Mouse (Mus musculus): ENCODE data around the gene Cep152. TPM values are rescaled to one million over a fixed set of nuclear protein-coding genes. Genes with fewer than 3 reads are reported as not detected.

Cep152 gene
- polyA plus RNA-seq, 1 experiment from 2014 or later, result 2.4 TPM

DNA sequence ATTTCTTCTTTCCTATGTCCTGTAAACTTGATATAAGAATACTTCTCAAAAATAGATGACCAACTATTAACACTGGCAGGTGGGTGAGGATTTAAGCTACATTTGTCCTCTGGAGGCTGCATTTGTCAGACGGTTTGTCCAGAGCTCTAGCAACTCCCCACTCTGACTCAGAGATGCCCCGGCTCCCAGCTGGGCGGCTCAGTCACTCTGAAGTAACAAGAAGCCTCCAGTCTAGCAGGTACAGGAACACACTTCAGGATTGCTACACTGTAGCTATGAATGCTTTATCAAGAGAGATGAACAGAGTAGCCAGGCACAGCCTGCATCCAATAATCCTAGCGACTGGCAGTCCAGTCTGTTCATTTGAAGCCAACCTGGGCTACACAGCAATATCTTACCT, 26.0 kb downstream of the Cep152 start:
- Histone ChIP-seq H3K27ac (no peak overlapping the region), H3K9ac (ENCODE audit: low read depth, low read length) (0 out of 2 replicates have a peak overlapping the region, but pooled peaks have one; percentile 2), H3K4me2 (ENCODE audit: low read length) (no peak overlapping the region), H3K36me3 (ENCODE audit: insufficient read depth, low read length) (peaks cover 15% of the 10 kb centered on the region; the same call in 1 of the 2 replicates), H3K27me3 (ENCODE audit: insufficient read depth, low read length) (no peaks in the 10 kb centered on the region), H3K4me3 (replicated peaks; ENCODE audit: low read depth, low read length) (no peak overlapping the region), H3K9me3 (replicated peaks; ENCODE audit: low read length) (no peaks in the 10 kb centered on the region), H3K4me1 (replicated peaks; ENCODE audit: insufficient read depth, low read length) (no peaks in the 10 kb centered on the region)
- no peak for TF ChIP-seq CTCF (IDR thresholded peaks at IDR 0.05; ENCODE audit: low read depth)
- ATAC-seq (replicated peaks; ENCODE audit: low FRiP score, low read depth), result no peak
- DNase-seq (ENCODE audit: low spot score), result no peak
- 77% methylated on average over 4 of the region's 4 CpGs for WGBS

- no peaks in the 10 kb centered on the region for H3K4me1 ChIP-seq (replicated peaks; ENCODE audit: insufficient read depth, low read length)
- no peak overlapping the region for H3K4me3 ChIP-seq (replicated peaks; ENCODE audit: low read depth, low read length)
- H3K36me3 ChIP-seq (ENCODE audit: insufficient read depth, low read length), result peaks cover 12% of the 10 kb centered on the region; the same call in 1 of the 2 replicates
- H3K9ac ChIP-seq (ENCODE audit: low read depth, low read length), result no peak overlapping the region
- no peak for DNase-seq (ENCODE audit: low spot score)
- no peak for ATAC-seq (replicated peaks; ENCODE audit: low FRiP score, low read depth)
- TF ChIP-seq CTCF (IDR thresholded peaks at IDR 0.05; ENCODE audit: low read depth), result no peak
- 71% methylated on average over 6 of the region's 6 CpGs for WGBS
- no peak overlapping the region for H3K27ac ChIP-seq
- no peaks in the 10 kb centered on the region for H3K9me3 ChIP-seq (replicated peaks; ENCODE audit: low read length)
- H3K4me2 ChIP-seq (ENCODE audit: low read length), result no peak overlapping the region
- H3K27me3 ChIP-seq (ENCODE audit: insufficient read depth, low read length), result no peaks in the 10 kb centered on the region
Observed at GRCm38 (mm10) chr2:125598251-125598650, 26.7 kb downstream of the Cep152 start.

GRCm38 (mm10) chr2:125594786-125595185, 30.1 kb downstream of the Cep152 start:
- DNase-seq (ENCODE audit: low spot score) (no peak), ATAC-seq (replicated peaks; ENCODE audit: low FRiP score, low read depth) (no peak)
- Histone ChIP-seq H3K9ac (ENCODE audit: low read depth, low read length) (no peak overlapping the region), H3K27me3 (ENCODE audit: insufficient read depth, low read length) (no peaks in the 10 kb centered on the region), H3K27ac (no peak overlapping the region), H3K4me3 (replicated peaks; ENCODE audit: low read depth, low read length) (no peak overlapping the region), H3K4me1 (replicated peaks; ENCODE audit: insufficient read depth, low read length) (no peaks in the 10 kb centered on the region), H3K36me3 (ENCODE audit: insufficient read depth, low read length) (peaks cover 7% of the 10 kb centered on the region; the same call in 1 of the 2 replicates), H3K9me3 (replicated peaks; ENCODE audit: low read length) (no peaks in the 10 kb centered on the region), H3K4me2 (ENCODE audit: low read length) (no peak overlapping the region)
- WGBS, result 92% methylated on average over 12 of the region's 12 CpGs
- TF ChIP-seq CTCF (IDR thresholded peaks at IDR 0.05; ENCODE audit: low read depth), result no peak

GRCm38 (mm10) chr2:125594072-125594471, 30.8 kb downstream of the Cep152 start:
- Histone ChIP-seq H3K27me3 (ENCODE audit: insufficient read depth, low read length) (no peaks in the 10 kb centered on the region), H3K36me3 (ENCODE audit: insufficient read depth, low read length) (peaks cover 11% of the 10 kb centered on the region; the same call in 1 of the 2 replicates), H3K9me3 (replicated peaks; ENCODE audit: low read length) (no peaks in the 10 kb centered on the region), H3K27ac (no peak overlapping the region), H3K9ac (ENCODE audit: low read depth, low read length) (no peak overlapping the region), H3K4me2 (ENCODE audit: low read length) (no peak overlapping the region), H3K4me3 (replicated peaks; ENCODE audit: low read depth, low read length) (no peak overlapping the region), H3K4me1 (replicated peaks; ENCODE audit: insufficient read depth, low read length) (no peaks in the 10 kb centered on the region)
- peak; percentile 39; the same call in 1 of the 2 replicates for TF ChIP-seq CTCF (IDR thresholded peaks at IDR 0.05; ENCODE audit: low read depth)
- ATAC-seq (replicated peaks; ENCODE audit: low FRiP score, low read depth), result 0 out of 2 replicates have a peak, but pooled peaks have one; percentile 33
- DNase-seq (ENCODE audit: low spot score), result peak; percentile 75
- WGBS, result 52% methylated on average over 6 of the region's 6 CpGs

- 68% methylated on average over 4 of the region's 4 CpGs for WGBS
Observed at GRCm38 (mm10) chr2:125591895-125592294, 33.0 kb downstream of the Cep152 start.

DNA sequence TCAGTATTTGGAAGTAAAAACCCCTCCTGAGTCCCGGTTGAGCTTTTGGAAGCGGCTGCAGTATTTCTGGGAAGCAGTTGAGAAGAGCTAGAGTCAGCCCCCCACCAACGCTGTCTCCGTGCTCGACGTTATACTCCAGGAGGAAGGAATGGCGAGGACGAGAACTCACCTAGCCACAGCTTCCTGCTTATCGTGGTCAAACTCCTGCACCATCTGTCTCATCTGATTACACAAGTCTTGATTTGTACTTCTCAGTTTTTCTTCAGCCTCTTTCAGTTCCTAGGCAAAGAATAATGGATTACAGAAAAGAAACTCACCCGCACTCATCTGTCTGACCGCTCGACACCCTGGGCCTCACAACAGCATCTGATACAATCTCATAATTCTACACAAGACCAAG, 35.6 kb downstream of the Cep152 start:
- 94% methylated on average over 12 of the region's 12 CpGs for WGBS

More at GRCm38 (mm10) chr2:125591895-125592294, 33.0 kb downstream of the Cep152 start:
- Histone ChIP-seq H3K9me3 (replicated peaks; ENCODE audit: low read length) (no peaks in the 10 kb centered on the region), H3K9ac (ENCODE audit: low read depth, low read length) (no peak overlapping the region), H3K36me3 (ENCODE audit: insufficient read depth, low read length) (peaks cover 20% of the 10 kb centered on the region), H3K27me3 (ENCODE audit: insufficient read depth, low read length) (no peaks in the 10 kb centered on the region), H3K4me3 (replicated peaks; ENCODE audit: low read depth, low read length) (no peak overlapping the region), H3K4me1 (replicated peaks; ENCODE audit: insufficient read depth, low read length) (no peaks in the 10 kb centered on the region), H3K27ac (no peak overlapping the region), H3K4me2 (ENCODE audit: low read length) (no peak overlapping the region)
- no peak for TF ChIP-seq CTCF (IDR thresholded peaks at IDR 0.05; ENCODE audit: low read depth)
- peak; percentile 13 for DNase-seq (ENCODE audit: low spot score)
- no peak for ATAC-seq (replicated peaks; ENCODE audit: low FRiP score, low read depth)

GRCm38 (mm10) chr2:125581081-125581480, 43.8 kb downstream of the Cep152 start:
- H3K27ac ChIP-seq, result no peak overlapping the region
- no peak for TF ChIP-seq CTCF (IDR thresholded peaks at IDR 0.05; ENCODE audit: low read depth)
- no peaks in the 10 kb centered on the region for H3K4me1 ChIP-seq (replicated peaks; ENCODE audit: insufficient read depth, low read length)
- ATAC-seq (replicated peaks; ENCODE audit: low FRiP score, low read depth) (no peak), DNase-seq (ENCODE audit: low spot score) (no peak)
- no peak overlapping the region for H3K4me2 ChIP-seq (ENCODE audit: low read length)
- no peak overlapping the region for H3K9ac ChIP-seq (ENCODE audit: low read depth, low read length)
- H3K9me3 ChIP-seq (replicated peaks; ENCODE audit: low read length), result no peaks in the 10 kb centered on the region
- no peaks in the 10 kb centered on the region for H3K27me3 ChIP-seq (ENCODE audit: insufficient read depth, low read length)
- WGBS, result 85% methylated on average over 5 of the region's 5 CpGs
- H3K4me3 ChIP-seq (replicated peaks; ENCODE audit: low read depth, low read length), result no peak overlapping the region
- peaks cover 42% of the 10 kb centered on the region for H3K36me3 ChIP-seq (ENCODE audit: insufficient read depth, low read length)

More for the DNA sequence above, 35.6 kb downstream of the Cep152 start:
- Histone ChIP-seq H3K4me1 (replicated peaks; ENCODE audit: insufficient read depth, low read length) (no peaks in the 10 kb centered on the region), H3K9me3 (replicated peaks; ENCODE audit: low read length) (no peaks in the 10 kb centered on the region), H3K9ac (ENCODE audit: low read depth, low read length) (no peak overlapping the region), H3K36me3 (ENCODE audit: insufficient read depth, low read length) (peaks cover 32% of the 10 kb centered on the region), H3K4me2 (ENCODE audit: low read length) (no peak overlapping the region), H3K4me3 (replicated peaks; ENCODE audit: low read depth, low read length) (no peak overlapping the region), H3K27me3 (ENCODE audit: insufficient read depth, low read length) (no peaks in the 10 kb centered on the region), H3K27ac (no peak overlapping the region)
- TF ChIP-seq CTCF (IDR thresholded peaks at IDR 0.05; ENCODE audit: low read depth), result no peak
- DNase-seq (ENCODE audit: low spot score) (no peak), ATAC-seq (replicated peaks; ENCODE audit: low FRiP score, low read depth) (no peak)

All from kidney, postnatal 0 days (tissue).